Mouse (Mus musculus): ENCODE measurements around the gene Pip4k2a.

GRCm38 (mm10) chr2:18950758-18951157 is 47.2 kb downstream of the Pip4k2a start:
- TF ChIP-seq POLR2A (IDR thresholded peaks at IDR 0.05; ENCODE audit: insufficient read depth, low read depth, low read length), result no peak
- no peak for TF ChIP-seq CTCF (IDR thresholded peaks at IDR 0.05)
- no peak for TF ChIP-seq EP300 (IDR thresholded peaks at IDR 0.05; ENCODE audit: insufficient read depth, low read depth, low read length)

Data from heart, adult 2 months (tissue).